Comparison of ENCODE assay signal across 8 mouse cellular contexts in genomic region chr2:119744163-119745111, GRCm38 (mm10). TPM values are rescaled to one million over a fixed set of nuclear protein-coding genes. Genes with fewer than 3 reads are reported as not detected.
A peak's percentile ranks its signal among the peaks of the same experiment; 100 is the strongest.
DNase-seq lines count a peak whose midpoint lies in the region; ATAC-seq and TF ChIP-seq lines count a peak whose summit lies in the region.

No protein-coding gene starts in this region.

- no peak for ATAC-seq in embryonic facial prominence, embryonic 11.5 days (replicated peaks; ENCODE audit: insufficient number of reproducible peaks, low FRiP score, low TSS enrichment, low read depth)
- ATAC-seq in hindbrain, embryonic 11.5 days (ENCODE audit: low FRiP score): no peak
- ATAC-seq in limb, embryonic 15.5 days (ENCODE audit: insufficient number of reproducible peaks, low FRiP score, low TSS enrichment, low read depth): no peak
- no peak for ATAC-seq in midbrain, embryonic 14.5 days (ENCODE audit: low FRiP score, low TSS enrichment)

- H3K36me3 ChIP-seq in embryonic facial prominence, embryonic 11.5 days (replicated peaks; ENCODE audit: control insufficient read depth, insufficient read depth, low read depth, low read length): no peaks in the 10 kb centered on the region
- H3K36me3 ChIP-seq in hindbrain, embryonic 11.5 days (ENCODE audit: control insufficient read depth, insufficient read depth, low read length): no peaks in the 10 kb centered on the region
- no peaks in the 10 kb centered on the region for H3K36me3 ChIP-seq in limb, embryonic 15.5 days
- H3K36me3 ChIP-seq in midbrain, embryonic 14.5 days (ENCODE audit: control insufficient read depth, insufficient read depth, low read length): no peaks in the 10 kb centered on the region

- no peak; the same call in 1 of the 2 replicates for TF ChIP-seq CTCF in left cerebral cortex, adult 2 months (IDR thresholded peaks at IDR 0.05)

- WGBS in embryonic facial prominence, embryonic 11.5 days: 2% methylated on average over 46 of the region's 46 CpGs
- WGBS in hindbrain, embryonic 11.5 days: 3% methylated on average over 46 of the region's 46 CpGs
- 6% methylated on average over 46 of the region's 46 CpGs for WGBS in limb, embryonic 15.5 days
- WGBS in midbrain, embryonic 14.5 days: 3% methylated on average over 46 of the region's 46 CpGs

- no peak for DNase-seq in left cerebral cortex, adult 2 months (ENCODE audit: extremely low spot score in 1 of 2, low spot score in 2 of 2)
- DNase-seq in left cerebral cortex, postnatal 36 days (ENCODE audit: low spot score in 2 of 2): no peak
- peak; percentile 24 for DNase-seq in embryonic facial prominence, embryonic 11.5 days (ENCODE audit: low spot score)
- peak; percentile 53 for DNase-seq in hindbrain, embryonic 11.5 days (ENCODE audit: low spot score)
- peak; percentile 60 for DNase-seq in midbrain, embryonic 14.5 days
- DNase-seq in urinary bladder, adult 2 months (ENCODE audit: low spot score): peak; percentile 47
- DNase-seq in frontal cortex, postnatal 14 days (ENCODE audit: low spot score in 2 of 2): no peak

- H3K4me3 ChIP-seq in left cerebral cortex, adult 2 months: peak overlapping the region; percentile 86
- H3K4me3 ChIP-seq in embryonic facial prominence, embryonic 11.5 days (ENCODE audit: low read depth, low read length): peak overlapping the region; percentile 12; the same call in 1 of the 2 replicates
- H3K4me3 ChIP-seq in hindbrain, embryonic 11.5 days (ENCODE audit: low read depth, low read length): peak overlapping the region; percentile 16
- peak overlapping the region; percentile 70 for H3K4me3 ChIP-seq in limb, embryonic 15.5 days
- H3K4me3 ChIP-seq in midbrain, embryonic 14.5 days (replicated peaks; ENCODE audit: low read depth, low read length): peak overlapping the region; percentile 9

- H3K4me2 ChIP-seq in embryonic facial prominence, embryonic 11.5 days (ENCODE audit: low read depth, low read length): peak overlapping the region; percentile 36
- H3K4me2 ChIP-seq in hindbrain, embryonic 11.5 days (replicated peaks; ENCODE audit: low read depth, low read length): peak overlapping the region; percentile 25
- peak overlapping the region; percentile 29 for H3K4me2 ChIP-seq in limb, embryonic 15.5 days
- H3K4me2 ChIP-seq in midbrain, embryonic 14.5 days (ENCODE audit: low read length): peak overlapping the region; percentile 34

- intact Hi-C loops in left cerebral cortex, adult 2 months (cut with DNase I): loop anchor here (5.0 kb wide), 1 partner anchor 153 kb away; the partner anchor contains the start of gene Mga
- intact Hi-C loops in left cerebral cortex, postnatal 36 days (cut with DNase I): no loop called here

- peaks cover 35% of the 10 kb centered on the region for H3K27me3 ChIP-seq in embryonic facial prominence, embryonic 11.5 days (ENCODE audit: control insufficient read depth, insufficient read depth, low read length)
- H3K27me3 ChIP-seq in hindbrain, embryonic 11.5 days (ENCODE audit: control insufficient read depth, insufficient read depth, low read length): peaks cover 37% of the 10 kb centered on the region
- peaks cover 61% of the 10 kb centered on the region for H3K27me3 ChIP-seq in limb, embryonic 15.5 days
- peaks cover 38% of the 10 kb centered on the region for H3K27me3 ChIP-seq in midbrain, embryonic 14.5 days (ENCODE audit: control insufficient read depth, insufficient read depth, low read length)

- no peaks in the 10 kb centered on the region for H3K9me3 ChIP-seq in embryonic facial prominence, embryonic 11.5 days (replicated peaks; ENCODE audit: control insufficient read depth, low read length)
- H3K9me3 ChIP-seq in hindbrain, embryonic 11.5 days (ENCODE audit: control insufficient read depth, low read length): no peaks in the 10 kb centered on the region
- no peaks in the 10 kb centered on the region for H3K9me3 ChIP-seq in limb, embryonic 15.5 days
- H3K9me3 ChIP-seq in midbrain, embryonic 14.5 days (ENCODE audit: control insufficient read depth, low read length): no peaks in the 10 kb centered on the region

- H3K27ac ChIP-seq in left cerebral cortex, adult 2 months: peak overlapping the region; percentile 97
- no peak overlapping the region for H3K27ac ChIP-seq in embryonic facial prominence, embryonic 11.5 days (replicated peaks; ENCODE audit: low read depth, low read length)
- no peak overlapping the region for H3K27ac ChIP-seq in hindbrain, embryonic 11.5 days (ENCODE audit: low read depth, low read length)
- no peak overlapping the region for H3K27ac ChIP-seq in limb, embryonic 15.5 days
- no peak overlapping the region for H3K27ac ChIP-seq in midbrain, embryonic 14.5 days (replicated peaks; ENCODE audit: low read depth, low read length)

- peaks cover 14% of the 10 kb centered on the region for H3K4me1 ChIP-seq in embryonic facial prominence, embryonic 11.5 days (ENCODE audit: control insufficient read depth, insufficient read depth, low read length)
- peaks cover 19% of the 10 kb centered on the region for H3K4me1 ChIP-seq in hindbrain, embryonic 11.5 days (replicated peaks; ENCODE audit: control insufficient read depth, insufficient read depth, low read length)
- H3K4me1 ChIP-seq in limb, embryonic 15.5 days: peaks cover 38% of the 10 kb centered on the region
- peaks cover 20% of the 10 kb centered on the region; the same call in 1 of the 2 replicates for H3K4me1 ChIP-seq in midbrain, embryonic 14.5 days (ENCODE audit: control insufficient read depth, insufficient read depth, low read length)

- H3K9ac ChIP-seq in embryonic facial prominence, embryonic 11.5 days (replicated peaks; ENCODE audit: low read length): peak overlapping the region; percentile 25
- 0 out of 2 replicates have a peak overlapping the region, but pooled peaks have one; percentile 11 for H3K9ac ChIP-seq in hindbrain, embryonic 11.5 days (ENCODE audit: low read depth, low read length)
- H3K9ac ChIP-seq in limb, embryonic 15.5 days: no peak overlapping the region
- H3K9ac ChIP-seq in midbrain, embryonic 14.5 days (replicated peaks; ENCODE audit: low read length): peak overlapping the region; percentile 4; the same call in 1 of the 2 replicates

RNA-seq across cellular contexts. Expression of gene Itpka, which starts 2.3 kb away (rescaled TPM):
- total RNA-seq in left cerebral cortex, adult 2 months (2021): 100 to 1,000 TPM; 186 to 195 TPM
- total RNA-seq in left cerebral cortex, postnatal 36 days (2021): 100 to 1,000 TPM; 199 to 221 TPM
- 1.2 TPM in 2 replicates for polyA plus RNA-seq in embryonic facial prominence, embryonic 11.5 days (2014; fragmentation: Nextera tagmentation; extraction: Ambion mirVana)
- 0.60 and 0.89 TPM in 2 replicates for polyA plus RNA-seq in hindbrain, embryonic 11.5 days (2014; fragmentation: Nextera tagmentation; extraction: Ambion mirVana)
- 0.31 and 0.55 TPM in 2 replicates for polyA plus RNA-seq in limb, embryonic 15.5 days (2015; fragmentation: Nextera tagmentation; extraction: Ambion mirVana)
- polyA plus RNA-seq in midbrain, embryonic 14.5 days (2014; fragmentation: Nextera tagmentation; extraction: Ambion mirVana): 0.12 and 0.18 TPM in 2 replicates
- 0.55 and 0.75 TPM in 2 replicates for polyA plus RNA-seq in urinary bladder, adult 2 months (2012; rRNA removed)

RNA-seq across cellular contexts. Expression of gene Ltk, which starts 15.8 kb away (rescaled TPM):
- 10 to 100 TPM; 22.5 to 25.0 TPM for total RNA-seq in left cerebral cortex, adult 2 months (2021)
- 10 to 100 TPM; 18.8 to 23.4 TPM for total RNA-seq in left cerebral cortex, postnatal 36 days (2021)
- not detected in 2 replicates for polyA plus RNA-seq in embryonic facial prominence, embryonic 11.5 days (2014; fragmentation: Nextera tagmentation; extraction: Ambion mirVana)
- 0.08 and 0.46 TPM in 2 replicates for polyA plus RNA-seq in hindbrain, embryonic 11.5 days (2014; fragmentation: Nextera tagmentation; extraction: Ambion mirVana)
- not detected in 2 replicates for polyA plus RNA-seq in limb, embryonic 15.5 days (2015; fragmentation: Nextera tagmentation; extraction: Ambion mirVana)
- polyA plus RNA-seq in midbrain, embryonic 14.5 days (2014; fragmentation: Nextera tagmentation; extraction: Ambion mirVana): 1.5 and 3.0 TPM in 2 replicates
- 0.19 and 0.34 TPM in 2 replicates for polyA plus RNA-seq in urinary bladder, adult 2 months (2012; rRNA removed)

RNA-seq across cellular contexts. Expression of gene Rpap1, which starts 42.9 kb away (rescaled TPM):
- 10 to 100 TPM; 18.6 to 19.5 TPM for total RNA-seq in left cerebral cortex, adult 2 months (2021)
- 10 to 100 TPM; 19.4 to 20.6 TPM for total RNA-seq in left cerebral cortex, postnatal 36 days (2021)
- polyA plus RNA-seq in embryonic facial prominence, embryonic 11.5 days (2014; fragmentation: Nextera tagmentation; extraction: Ambion mirVana): 17.5 and 20.0 TPM in 2 replicates
- 19.0 and 19.9 TPM in 2 replicates for polyA plus RNA-seq in hindbrain, embryonic 11.5 days (2014; fragmentation: Nextera tagmentation; extraction: Ambion mirVana)
- 22.1 and 22.2 TPM in 2 replicates for polyA plus RNA-seq in limb, embryonic 15.5 days (2015; fragmentation: Nextera tagmentation; extraction: Ambion mirVana)
- 12.5 and 21.3 TPM in 2 replicates for polyA plus RNA-seq in midbrain, embryonic 14.5 days (2014; fragmentation: Nextera tagmentation; extraction: Ambion mirVana)
- 12.0 and 13.7 TPM in 2 replicates for polyA plus RNA-seq in urinary bladder, adult 2 months (2012; rRNA removed)

RNA-seq across cellular contexts. Expression of gene Tyro3, which starts 53.1 kb away (rescaled TPM):
- 100 to 1,000 TPM; 203 to 208 TPM for total RNA-seq in left cerebral cortex, adult 2 months (2021)
- total RNA-seq in left cerebral cortex, postnatal 36 days (2021): 100 to 1,000 TPM; 191 to 198 TPM
- polyA plus RNA-seq in embryonic facial prominence, embryonic 11.5 days (2014; fragmentation: Nextera tagmentation; extraction: Ambion mirVana): 16.3 and 21.0 TPM in 2 replicates
- 16.6 and 17.5 TPM in 2 replicates for polyA plus RNA-seq in hindbrain, embryonic 11.5 days (2014; fragmentation: Nextera tagmentation; extraction: Ambion mirVana)
- 28.7 and 32.6 TPM in 2 replicates for polyA plus RNA-seq in limb, embryonic 15.5 days (2015; fragmentation: Nextera tagmentation; extraction: Ambion mirVana)
- polyA plus RNA-seq in midbrain, embryonic 14.5 days (2014; fragmentation: Nextera tagmentation; extraction: Ambion mirVana): 20.0 and 20.2 TPM in 2 replicates
- polyA plus RNA-seq in urinary bladder, adult 2 months (2012; rRNA removed): 30.0 and 38.1 TPM in 2 replicates

Comparison
In these comparisons a context has a peak if more than half of its experiments do, and no peak if none do; other contexts are left out.
1. DNase-seq: peak in embryonic facial prominence, embryonic 11.5 days (single experiment), hindbrain, embryonic 11.5 days (single experiment), midbrain, embryonic 14.5 days (single experiment) and urinary bladder, adult 2 months (single experiment); none in left cerebral cortex, adult 2 months (0 of 2), left cerebral cortex, postnatal 36 days (0 of 2) and frontal cortex, postnatal 14 days (0 of 2).
2. H3K4me3 ChIP-seq: peak in every context shown above with its lines; median percentile 86 in left cerebral cortex, adult 2 months; 70 in limb, embryonic 15.5 days; 16 in hindbrain, embryonic 11.5 days; 12 in embryonic facial prominence, embryonic 11.5 days; 9 in midbrain, embryonic 14.5 days.
3. Peak in every context shown above with its lines, with median percentiles within 50 percentile points of each other: H3K4me2 ChIP-seq.